Mouse (Mus musculus): ENCODE data around the gene Akr1c18.

DNA sequence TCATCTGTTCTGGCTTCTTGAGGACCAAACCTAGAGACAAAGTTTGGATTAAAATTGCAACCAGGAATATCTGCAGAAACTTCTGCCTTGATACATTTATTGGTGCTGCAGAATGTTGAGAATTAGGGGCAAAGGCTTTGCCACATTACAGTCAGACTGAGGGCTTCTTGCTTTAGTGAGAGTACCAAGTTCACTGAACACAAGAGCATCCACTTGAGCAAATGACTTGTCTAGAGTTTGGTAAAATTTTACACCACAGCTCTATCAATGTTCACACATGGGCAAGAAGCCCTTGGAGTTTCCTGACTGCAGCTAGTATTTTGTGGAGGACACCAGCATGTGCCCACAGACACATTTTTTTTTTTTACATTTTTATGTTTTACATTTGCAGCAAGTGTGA, 47.7 kb downstream of the Akr1c18 start:
- TF ChIP-seq CTCF (conservative IDR thresholded peaks at IDR 0.05 in 1 of 2, IDR thresholded peaks at IDR 0.05 in 1 of 2; ENCODE audit: low read depth in 2 of 2, low read length in 2 of 2) = no peak
- no peak for TF ChIP-seq POLR2A (IDR thresholded peaks at IDR 0.05; ENCODE audit: low read depth, low read length)
- TF ChIP-seq EP300 (IDR thresholded peaks at IDR 0.05; ENCODE audit: low read length) = no peak
- TF ChIP-seq MAFK (IDR thresholded peaks at IDR 0.05; ENCODE audit: insufficient replicate concordance, low read length) = no peak
- no peak for TF ChIP-seq USF1 (IDR thresholded peaks at IDR 0.05; ENCODE audit: low read depth, low read length)
- no peak for TF ChIP-seq USF2 (conservative IDR thresholded peaks at IDR 0.05; ENCODE audit: low read depth, low read length)
- TF ChIP-seq GABPA (IDR thresholded peaks at IDR 0.05; ENCODE audit: insufficient replicate concordance, low read depth, low read length) = no peak
- no peak for TF ChIP-seq RCOR1 (conservative IDR thresholded peaks at IDR 0.05; ENCODE audit: low read depth, low read length)
- TF ChIP-seq MYC (IDR thresholded peaks at IDR 0.05; ENCODE audit: low read depth, low read length) = no peak
- TF ChIP-seq JUND (conservative IDR thresholded peaks at IDR 0.05; ENCODE audit: low read depth, low read length) = no peak
- TF ChIP-seq NRF1 (IDR thresholded peaks at IDR 0.05; ENCODE audit: low read depth, low read length) = no peak
- no peak for TF ChIP-seq TCF12 (IDR thresholded peaks at IDR 0.05; ENCODE audit: low read depth, low read length)
